Mouse (Mus musculus) embryo, embryonic 11 days (tissue): ENCODE measurements at regions not wholly inside any gene's neighbourhood (a gene's known extent, or its start where the extent isn't known, plus 50 kb on each side); places are given as distances from the start of the nearest gene placed in this dataset.
"Not testable (repeated sequence)": the region's sequence is repeated elsewhere in the genome, so short reads cannot be mapped to it uniquely, and the experiment has no call there.

Experiments
- DNase-seq: peaks from one replicate; pipeline ENCODE4 v3.0.0-alpha.2; 2015

GRCm38 (mm10) chr3:83416536-83416935 is 288.8 kb downstream of the Dchs2 start:
- peak; percentile 45 for DNase-seq

GRCm38 (mm10) chr3:83424267-83424666 is 296.5 kb downstream of the Dchs2 start:
- DNase-seq, result no peak

DNA sequence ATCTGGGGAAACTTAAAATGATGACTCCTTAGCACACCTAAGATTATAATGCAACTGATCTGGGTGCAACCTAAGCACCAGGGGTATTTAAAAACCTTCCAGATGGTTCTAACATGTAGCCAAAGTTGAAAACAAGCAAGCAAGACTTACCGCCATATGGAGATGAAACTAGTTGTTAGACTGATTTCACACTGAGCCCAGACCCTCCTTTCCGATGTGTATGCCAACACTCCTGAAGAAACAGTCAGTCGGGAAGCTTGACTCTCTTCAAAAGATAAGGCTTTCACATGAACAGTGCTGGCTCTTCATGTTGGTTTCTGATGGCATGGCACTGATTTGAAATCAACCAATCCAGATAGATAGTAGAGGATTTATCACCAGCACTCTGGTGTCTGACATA is 301.6 kb downstream of the Dchs2 start:
- no peak for DNase-seq

GRCm38 (mm10) chr3:83446154-83446667 is 318.5 kb downstream of the Dchs2 start:
- no peak for DNase-seq

DNA sequence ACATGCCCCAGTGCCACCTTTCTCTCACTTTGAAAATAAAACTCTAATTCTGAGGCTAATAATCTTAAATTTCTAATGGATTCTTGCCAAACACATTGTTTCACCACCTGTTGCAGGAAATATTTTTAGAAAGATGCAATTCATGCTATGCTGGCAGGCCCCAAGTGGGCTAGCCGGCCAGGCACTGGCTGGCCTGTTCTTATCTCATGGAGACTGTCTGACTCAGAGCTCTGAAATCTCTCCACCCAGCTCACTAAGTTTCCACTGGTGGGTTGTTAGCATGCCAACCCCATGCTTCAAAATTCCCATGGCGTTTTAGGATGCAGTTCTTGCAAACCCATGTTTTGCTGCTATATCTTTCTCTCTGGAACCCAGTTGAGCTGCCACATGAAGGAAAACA is 315.5 kb upstream of the Sfrp2 start:
- no peak for DNase-seq

DNA sequence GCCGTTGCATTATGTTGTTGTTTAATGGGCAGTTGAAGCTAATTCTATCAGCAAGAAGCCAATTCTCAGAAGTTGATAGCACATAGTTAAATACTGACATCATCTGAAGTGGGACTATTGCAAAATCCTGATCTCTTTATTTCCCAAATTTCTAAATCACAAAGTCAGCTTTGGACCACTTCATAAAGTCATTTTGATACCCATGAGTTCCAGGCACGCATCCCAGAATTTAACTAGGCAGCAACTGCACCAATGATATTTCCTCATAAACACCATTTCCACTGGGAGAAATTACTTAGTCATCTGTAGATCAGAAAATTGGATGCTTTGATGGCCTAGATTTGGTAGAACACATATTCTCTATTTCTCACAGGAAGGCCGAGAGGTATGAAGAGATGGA is 314.8 kb upstream of the Sfrp2 start:
- no peak for DNase-seq

- no peak for DNase-seq
Observed at GRCm38 (mm10) chr3:83453462-83453861, 312.7 kb upstream of the Sfrp2 start.

- no peak for DNase-seq
Observed at GRCm38 (mm10) chr3:83458450-83458849, 307.7 kb upstream of the Sfrp2 start.

DNA sequence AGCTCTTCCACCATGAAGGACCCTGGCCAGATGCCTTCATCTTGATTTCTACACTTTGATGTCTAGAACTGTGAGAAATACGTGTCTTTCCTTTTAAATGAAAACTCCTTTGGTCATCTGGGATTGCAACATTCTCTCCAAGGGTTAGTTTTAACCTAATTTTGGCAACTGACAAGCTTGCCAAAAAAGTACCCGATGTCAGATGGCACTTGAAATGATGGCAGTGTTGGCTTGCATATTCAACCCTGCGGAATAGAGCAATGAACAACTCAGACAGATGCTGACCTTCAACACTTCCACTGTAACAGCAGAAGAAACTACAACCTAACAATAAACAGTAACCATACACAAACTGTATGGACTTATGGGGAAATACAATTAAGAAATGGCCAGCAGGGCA is 286.9 kb upstream of the Sfrp2 start:
- DNase-seq, result no peak

DNA sequence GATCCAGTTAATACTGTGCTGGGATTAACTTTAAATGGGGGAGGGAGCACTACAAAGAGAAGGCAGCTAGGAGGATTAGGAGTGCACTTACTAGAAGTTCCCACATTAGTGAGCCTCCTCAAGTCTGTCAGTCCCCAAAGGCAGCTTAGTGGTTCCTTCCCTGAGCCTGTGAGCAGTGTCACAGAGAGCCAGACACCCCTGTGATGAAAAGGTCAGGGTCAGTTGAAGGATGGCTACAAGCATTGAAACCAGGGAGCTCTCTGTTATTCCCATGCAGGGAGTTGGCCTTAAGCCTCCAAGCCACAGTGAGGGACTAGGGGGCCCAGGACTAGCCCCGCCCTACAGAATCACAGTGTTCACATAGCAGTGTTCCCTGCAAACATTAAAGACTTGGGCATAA is 285.9 kb upstream of the Sfrp2 start:
- no peak for DNase-seq

DNA sequence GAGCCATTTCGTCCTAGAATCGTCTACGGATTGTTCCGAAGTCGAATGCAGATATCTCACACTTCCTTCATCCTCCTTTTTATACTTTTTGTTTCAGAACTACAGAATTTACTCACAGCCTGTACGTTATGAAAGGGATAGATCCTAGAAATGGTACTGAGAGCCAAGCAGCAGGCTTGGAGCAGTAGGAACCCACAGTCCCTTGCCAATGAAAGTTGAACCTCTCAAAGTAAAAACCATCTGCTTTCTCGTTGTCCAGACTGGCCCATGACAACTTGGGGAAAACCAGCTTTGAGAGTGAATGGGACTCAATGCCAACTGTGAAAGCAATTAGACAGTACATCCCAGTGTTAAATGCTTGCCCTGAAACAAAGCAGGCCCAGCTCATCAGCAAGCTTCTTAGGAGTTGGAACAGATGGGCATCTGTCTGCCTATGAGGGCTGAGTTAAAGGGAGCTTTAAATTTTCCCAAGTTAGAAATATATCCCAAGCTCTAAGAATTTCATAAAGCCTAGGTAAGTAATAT is 279.9 kb upstream of the Sfrp2 start:
- DNase-seq, result no peak

DNA sequence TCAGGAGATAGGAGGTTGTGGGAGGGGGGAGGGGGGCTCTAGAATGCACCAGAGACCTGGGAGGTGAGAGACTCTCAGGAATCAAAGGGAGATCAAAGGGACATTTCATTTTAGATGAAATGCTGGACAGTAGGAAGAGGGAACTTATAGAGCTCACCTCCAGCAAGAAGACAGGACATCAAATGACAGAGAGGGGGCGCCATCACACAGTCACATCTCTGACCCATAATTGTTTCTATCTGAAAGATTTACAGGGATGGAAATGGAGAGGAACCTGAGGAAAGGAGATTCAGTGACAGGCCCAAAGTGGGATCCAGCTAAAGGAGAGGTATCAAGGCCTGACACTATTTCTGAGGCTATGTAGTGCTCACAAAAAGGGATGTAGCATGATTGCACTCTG is 270.5 kb upstream of the Sfrp2 start:
- peak; percentile 7 for DNase-seq

DNA sequence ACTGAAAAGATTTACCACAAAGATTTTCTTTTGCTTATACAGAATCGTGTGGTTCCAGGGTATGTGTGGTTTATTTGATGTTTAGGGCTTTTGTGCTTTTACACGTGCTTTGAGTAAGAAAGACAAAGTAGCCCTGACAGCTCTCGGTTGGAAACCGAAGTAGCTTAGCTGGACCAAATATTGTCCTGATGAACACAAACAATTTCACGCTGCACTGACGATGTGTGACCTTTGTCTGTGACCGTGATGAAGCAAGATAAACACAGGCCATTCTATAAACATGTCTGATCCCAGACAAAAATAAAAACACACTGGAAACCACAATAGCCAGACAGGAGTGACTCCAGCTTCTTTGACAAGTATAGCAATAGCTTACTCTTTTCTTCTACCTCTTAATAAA is 262.2 kb upstream of the Sfrp2 start:
- DNase-seq, result no peak

DNA sequence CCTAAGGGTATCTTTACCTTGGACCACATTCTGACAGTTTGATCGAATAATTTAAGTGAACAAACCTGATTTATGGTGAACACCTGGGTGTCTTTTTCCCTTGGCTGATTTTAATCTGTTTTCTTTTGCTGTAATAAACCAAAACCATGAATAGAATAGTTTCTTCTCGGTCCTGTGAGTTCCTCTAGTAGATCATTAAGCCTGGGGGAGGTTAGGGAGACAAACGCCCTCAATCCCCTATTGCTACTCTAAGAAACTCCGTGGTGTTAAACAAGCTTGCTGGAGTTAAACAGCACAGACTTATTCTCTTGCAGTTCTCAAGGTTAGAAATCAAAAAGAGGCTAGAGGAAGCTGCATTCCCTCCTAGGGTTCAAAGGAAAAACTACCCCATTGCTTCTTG is 249.5 kb upstream of the Sfrp2 start:
- no peak for DNase-seq

DNA sequence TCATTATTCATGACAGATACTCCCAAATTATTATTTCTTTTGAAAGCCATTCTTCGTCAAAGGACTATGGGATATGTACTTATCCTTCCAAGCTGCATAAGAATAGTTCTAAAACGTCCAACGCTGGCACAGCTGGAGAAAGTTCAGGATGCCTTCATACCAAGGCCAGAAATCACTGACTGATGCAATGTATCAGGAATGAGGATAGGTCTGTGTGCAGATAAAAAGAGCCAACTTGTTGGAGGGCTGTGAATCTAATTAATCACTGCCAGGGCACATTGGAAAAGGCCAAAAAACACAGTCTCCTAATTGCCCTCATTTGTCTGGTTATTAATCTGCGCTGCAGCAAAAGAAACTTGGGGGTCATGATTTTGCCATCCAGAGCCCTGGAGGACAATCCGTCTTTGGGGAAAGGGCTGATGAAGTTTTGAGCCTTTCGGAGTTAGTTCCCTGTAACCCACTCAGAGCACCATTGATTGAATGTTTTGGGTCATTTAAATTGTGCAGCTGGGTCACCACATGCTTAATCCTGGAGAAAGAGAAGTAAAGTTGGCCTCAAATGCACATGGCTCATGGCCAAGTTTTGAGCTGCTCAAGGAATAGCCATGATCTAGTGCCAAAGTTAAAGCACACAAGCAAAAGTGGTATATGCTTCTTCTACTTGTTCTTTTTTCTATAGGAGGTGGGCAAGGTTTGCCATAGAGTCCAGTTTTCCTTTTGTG is 248.0 kb upstream of the Sfrp2 start:
- DNase-seq, result peak; percentile 14

DNA sequence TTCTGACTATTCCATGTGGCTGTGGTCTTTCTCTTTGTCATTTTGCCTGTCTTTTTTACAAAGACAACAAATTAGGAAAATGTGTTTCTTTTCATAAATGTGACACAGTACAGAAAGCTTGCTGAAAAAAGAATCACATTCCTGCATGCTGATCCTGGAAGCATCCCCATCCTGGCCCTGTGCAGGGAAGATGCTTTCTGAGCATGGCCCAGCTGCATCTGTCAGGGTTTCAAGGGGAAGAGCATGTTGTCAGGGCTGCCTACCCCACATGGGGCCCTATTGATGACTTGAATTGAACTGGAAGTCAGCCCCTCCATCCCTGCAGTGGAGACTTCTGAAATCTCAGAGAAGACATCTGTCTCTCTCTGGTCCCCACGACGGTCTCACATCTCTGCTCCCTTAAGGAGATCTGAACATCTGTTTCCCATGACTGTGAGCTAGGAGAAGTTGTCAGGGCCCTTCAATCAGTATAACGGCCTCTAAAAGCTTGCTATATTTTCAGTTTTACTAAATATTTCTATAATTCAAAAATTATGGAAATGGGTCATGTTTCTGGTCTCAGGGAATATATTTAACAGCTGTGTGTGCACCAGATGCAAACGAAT is 235.8 kb upstream of the Sfrp2 start:
- no peak for DNase-seq

- not testable (repeated sequence) for DNase-seq
Observed at GRCm38 (mm10) chr3:83536624-83537023, 229.5 kb upstream of the Sfrp2 start.

GRCm38 (mm10) chr3:83537231-83537630 is 228.9 kb upstream of the Sfrp2 start:
- no peak for DNase-seq

DNA sequence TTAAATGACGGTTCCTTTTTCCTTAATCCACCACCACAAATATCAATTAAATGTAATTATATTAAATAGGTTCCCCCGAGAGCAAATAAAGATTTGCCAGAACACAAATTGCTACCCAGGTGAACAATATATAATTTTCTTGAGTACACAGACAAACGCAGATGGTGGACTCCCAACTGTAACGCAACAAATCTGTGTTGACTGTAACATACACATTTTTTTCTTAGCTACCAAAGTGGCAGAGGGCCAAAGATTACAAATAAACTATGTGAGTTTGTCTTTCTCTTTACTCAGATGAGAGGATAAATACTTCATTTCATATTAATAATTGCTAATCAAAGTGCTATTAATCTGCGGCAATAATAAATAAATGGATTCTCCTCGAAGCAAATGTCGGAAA is 228.4 kb upstream of the Sfrp2 start:
- no peak for DNase-seq

DNA sequence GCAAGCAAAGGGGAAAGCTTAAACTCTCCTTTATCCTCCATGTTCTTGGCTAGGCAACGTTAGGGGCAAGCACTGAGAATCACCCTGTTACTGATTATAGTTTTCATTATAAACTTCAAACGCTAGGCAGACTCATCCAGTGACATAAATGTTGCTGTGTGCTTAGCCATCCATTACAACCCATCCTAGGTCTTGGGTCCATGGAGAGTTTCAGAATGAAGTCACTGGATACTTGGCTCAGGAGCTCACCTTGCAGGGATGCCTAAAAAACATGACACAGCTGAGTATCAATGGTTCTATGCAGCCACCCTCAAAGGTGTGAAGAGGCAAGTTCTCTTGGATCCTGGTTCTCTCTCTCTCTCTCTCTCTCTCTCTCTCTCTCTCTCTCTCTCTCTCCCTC is 227.2 kb upstream of the Sfrp2 start:
- DNase-seq, result no peak

DNA sequence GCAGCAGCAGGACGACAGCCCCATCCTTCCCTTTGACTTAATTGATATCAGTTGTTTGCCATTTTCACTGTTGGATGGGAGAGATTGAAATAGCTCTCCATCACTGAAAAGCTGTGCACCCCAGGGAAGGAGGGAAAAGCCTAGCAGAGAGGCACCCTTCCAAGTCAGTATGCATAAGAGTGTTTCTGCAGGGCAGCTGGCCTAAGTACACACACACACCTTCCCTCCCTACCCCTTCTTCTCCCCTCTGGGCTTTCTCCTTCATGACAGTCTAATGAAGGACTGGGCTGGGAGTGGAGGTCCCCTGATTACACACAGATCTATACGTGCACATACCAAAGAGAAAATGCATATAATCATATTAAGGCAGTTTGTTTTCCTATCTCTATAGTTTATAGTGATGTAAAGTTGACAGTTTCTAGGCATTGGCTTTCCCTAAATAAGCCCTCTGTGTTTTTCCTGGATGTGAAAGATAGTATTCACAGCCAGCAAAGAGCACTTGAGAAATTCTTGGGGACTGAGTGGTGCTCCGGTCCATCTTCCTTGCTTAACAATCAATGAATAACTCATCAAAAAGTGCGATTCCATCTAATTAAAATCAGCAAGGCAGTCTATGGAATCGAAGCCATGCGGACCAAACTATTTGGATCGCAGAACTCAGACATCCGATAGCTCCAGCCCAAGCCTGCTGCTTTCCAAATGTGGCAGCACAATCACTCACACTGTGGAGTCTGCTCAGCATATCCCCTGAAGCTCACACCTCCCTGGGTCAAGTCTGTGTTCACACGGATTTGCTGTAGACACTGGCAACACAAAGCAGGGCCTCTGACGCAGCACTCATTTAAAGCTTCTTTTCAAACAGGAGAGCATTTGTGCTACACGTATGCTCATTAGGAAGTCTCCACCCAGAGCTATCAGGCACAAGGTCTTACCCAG is 224.9 kb upstream of the Sfrp2 start:
- DNase-seq, result no peak

DNA sequence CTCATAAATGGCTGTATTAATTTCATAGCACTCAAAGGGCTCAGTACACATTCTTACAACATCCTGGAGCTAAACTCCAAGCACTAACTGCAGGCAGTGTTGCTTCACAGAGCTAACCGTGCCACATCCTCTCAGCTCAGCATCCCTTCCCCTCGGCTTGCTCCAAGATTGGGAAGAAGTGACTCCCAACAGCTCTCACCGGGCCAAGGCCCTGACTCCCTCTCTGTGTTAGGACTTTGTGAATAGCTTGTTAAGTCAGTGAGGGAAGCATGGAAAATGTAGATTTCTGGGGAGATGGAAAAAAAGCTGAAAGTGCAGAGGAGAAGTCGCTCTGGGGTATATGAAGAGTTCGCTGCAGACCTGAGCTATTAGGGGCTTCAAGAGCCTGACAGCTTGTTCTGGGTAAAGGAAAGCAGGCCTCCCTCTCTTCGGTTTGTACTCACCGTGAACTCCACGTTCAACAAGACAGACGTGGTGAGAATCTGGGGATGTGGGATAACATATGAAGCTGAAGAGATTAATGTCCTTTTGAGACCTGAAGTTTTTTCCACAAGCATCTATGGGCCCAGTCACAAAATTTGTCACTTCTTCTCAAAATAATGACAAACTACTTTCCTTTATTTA is 213.5 kb upstream of the Sfrp2 start:
- no peak for DNase-seq

GRCm38 (mm10) chr3:83553858-83554257 is 212.3 kb upstream of the Sfrp2 start:
- DNase-seq, result peak; percentile 21
